Mouse (Mus musculus): ENCODE data around the gene Ubqln5.

DNA sequence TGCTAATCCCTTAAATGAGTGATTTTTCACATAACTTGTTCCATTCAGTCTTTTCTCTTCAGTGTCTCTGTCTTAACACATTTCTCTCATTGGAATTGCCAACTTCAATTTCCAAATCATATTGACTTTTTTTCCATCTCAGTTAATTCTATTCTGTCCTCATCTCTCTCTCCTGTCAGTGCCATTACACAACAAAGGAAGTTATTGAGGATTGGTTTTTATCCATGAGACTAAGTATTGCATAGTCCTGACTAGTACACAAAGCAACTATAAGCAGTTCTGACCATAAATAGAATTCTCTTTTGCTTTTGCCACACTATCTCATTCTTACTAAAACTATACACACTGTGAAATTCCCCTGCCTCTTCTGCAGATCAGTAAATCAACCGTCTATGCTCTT is 49.4 kb upstream of the Ubqln5 start:
- TF ChIP-seq CTCF (IDR thresholded peaks at IDR 0.05; ENCODE audit: insufficient read depth, low read length) (no peak), POLR2A (IDR thresholded peaks at IDR 0.05; ENCODE audit: borderline replicate concordance, extremely low read depth, low read depth, low read length) (no peak)
